Mouse (Mus musculus): ENCODE data around the gene Ppil4. TPM values are rescaled to one million over a fixed set of nuclear protein-coding genes. Genes with fewer than 3 reads are reported as not detected.
A peak's percentile ranks its signal among the peaks of the same experiment; 100 is the strongest.

The Ppil4 gene
- polyA plus RNA-seq, 1 experiment from 2014 or later, result 17.1 TPM

DNA sequence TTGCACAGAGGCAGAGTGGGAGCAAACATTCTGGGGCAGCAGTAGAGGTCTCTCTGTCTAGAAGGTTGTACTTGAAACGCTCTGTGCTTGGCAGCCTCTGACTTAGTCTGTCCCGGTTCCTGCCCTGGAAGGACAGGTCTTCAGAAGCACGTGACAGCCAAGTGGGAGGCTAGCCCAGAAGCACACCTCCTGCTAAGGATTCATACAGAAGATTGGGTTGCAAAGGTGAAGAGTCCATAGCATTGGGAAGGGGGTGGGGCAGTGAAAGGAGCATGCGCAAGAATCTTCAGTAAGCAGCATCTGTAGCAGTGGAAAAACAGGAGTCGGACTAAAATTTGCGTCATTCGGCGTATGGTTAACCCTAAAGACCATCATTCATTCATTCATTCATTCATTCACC is 45.3 kb downstream of the Ppil4 start:
- H3K27me3 ChIP-seq (replicated peaks; ENCODE audit: control insufficient read depth, insufficient read depth, low read length), result no peaks in the 10 kb centered on the region
- H3K4me1 ChIP-seq (replicated peaks; ENCODE audit: control insufficient read depth, insufficient read depth, low read length), result no peaks in the 10 kb centered on the region; the same call in 1 of the 2 replicates
- no peak overlapping the region for H3K27ac ChIP-seq (ENCODE audit: low read depth, low read length)
- H3K9ac ChIP-seq (ENCODE audit: low read depth, low read length), result no peak overlapping the region
- H3K4me2 ChIP-seq (replicated peaks; ENCODE audit: low read depth), result no peak overlapping the region
- no peak for ATAC-seq
- H3K9me3 ChIP-seq (ENCODE audit: control insufficient read depth), result no peaks in the 10 kb centered on the region
- no peaks in the 10 kb centered on the region for H3K36me3 ChIP-seq (ENCODE audit: control insufficient read depth, insufficient read depth)
- TF ChIP-seq CTCF (IDR thresholded peaks at IDR 0.05; ENCODE audit: low read depth), result no peak
- H3K4me3 ChIP-seq (ENCODE audit: low read depth, low read length), result no peak overlapping the region
- WGBS, result 80% methylated on average over 8 of the region's 8 CpGs

DNA sequence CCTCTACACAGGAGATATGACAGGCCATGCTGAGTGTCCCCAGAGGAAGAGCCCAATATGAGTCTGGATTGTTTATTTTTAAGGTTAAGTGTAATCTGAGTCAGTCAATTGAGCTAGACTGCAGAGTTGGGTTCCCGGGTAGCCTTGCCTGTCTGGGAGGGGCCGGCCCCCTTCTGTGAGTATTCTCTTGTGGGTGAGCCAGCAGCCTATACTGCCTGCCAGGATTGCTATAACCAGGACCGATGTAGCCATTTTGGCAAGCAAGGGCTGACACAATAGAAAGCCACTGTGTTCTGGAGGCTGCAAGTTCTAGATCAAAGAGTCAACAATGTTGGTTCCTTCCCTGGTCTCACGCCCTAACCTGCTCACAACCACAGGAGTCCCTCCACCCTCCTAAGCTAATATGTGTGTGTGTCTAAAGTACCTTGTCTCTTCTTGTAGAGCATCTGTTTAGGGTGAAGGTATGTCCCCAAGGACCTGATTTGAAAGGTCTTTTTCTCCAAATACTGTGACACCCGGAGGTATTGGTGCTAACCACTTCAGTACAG is 46.3 kb downstream of the Ppil4 start:
- no peaks in the 10 kb centered on the region; the same call in 1 of the 2 replicates for H3K4me1 ChIP-seq (replicated peaks; ENCODE audit: control insufficient read depth, insufficient read depth, low read length)
- H3K9ac ChIP-seq (ENCODE audit: low read depth, low read length), result no peak overlapping the region
- TF ChIP-seq CTCF (IDR thresholded peaks at IDR 0.05; ENCODE audit: low read depth), result no peak
- no peaks in the 10 kb centered on the region for H3K9me3 ChIP-seq (ENCODE audit: control insufficient read depth)
- no peak overlapping the region for H3K4me2 ChIP-seq (replicated peaks; ENCODE audit: low read depth)
- ATAC-seq, result no peak
- no peaks in the 10 kb centered on the region for H3K27me3 ChIP-seq (replicated peaks; ENCODE audit: control insufficient read depth, insufficient read depth, low read length)
- H3K4me3 ChIP-seq (ENCODE audit: low read depth, low read length), result no peak overlapping the region
- WGBS, result 71% methylated on average over 5 of the region's 5 CpGs
- no peak overlapping the region for H3K27ac ChIP-seq (ENCODE audit: low read depth, low read length)
- no peaks in the 10 kb centered on the region for H3K36me3 ChIP-seq (ENCODE audit: control insufficient read depth, insufficient read depth)

DNA sequence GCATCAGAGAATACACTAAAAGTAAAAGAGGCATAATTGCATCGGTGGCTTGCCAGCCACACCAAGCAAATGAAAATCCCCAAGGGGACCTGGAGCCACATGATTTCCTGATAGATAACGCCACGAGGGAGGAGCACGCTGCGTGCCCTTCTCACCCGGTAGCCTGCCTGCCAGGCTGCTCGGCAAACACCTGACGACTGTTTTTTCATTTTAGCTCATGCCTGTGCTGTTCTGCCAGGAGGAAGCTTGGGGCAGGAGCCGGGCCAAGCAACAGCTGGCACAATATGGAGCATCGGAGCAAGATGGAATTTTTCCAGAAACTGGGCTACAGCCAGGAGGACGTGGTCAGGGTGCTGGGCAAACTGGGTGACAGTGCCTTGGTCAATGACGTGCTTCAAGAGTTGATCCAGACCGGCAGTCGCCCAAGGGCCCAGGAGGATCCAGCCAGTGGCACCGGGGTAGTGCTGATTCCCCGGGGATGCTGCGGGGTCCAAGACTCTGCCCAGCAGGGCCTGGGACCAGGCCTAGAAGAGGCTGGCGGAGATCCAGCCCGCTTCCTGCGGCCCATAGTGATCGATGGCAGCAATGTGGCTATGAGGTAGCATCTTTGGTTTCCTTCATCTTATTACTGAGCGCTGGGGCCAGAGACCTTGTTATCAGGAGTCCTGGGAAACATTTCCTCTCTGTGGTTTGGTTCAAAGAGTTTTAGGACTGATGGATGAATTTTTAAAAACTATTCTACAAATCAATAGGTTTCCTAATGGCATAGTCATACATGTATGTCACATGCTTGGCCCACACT is 47.1 kb downstream of the Ppil4 start:
- no peak overlapping the region for H3K4me2 ChIP-seq (replicated peaks; ENCODE audit: low read depth)
- no peaks in the 10 kb centered on the region for H3K36me3 ChIP-seq (ENCODE audit: control insufficient read depth, insufficient read depth)
- H3K27me3 ChIP-seq (replicated peaks; ENCODE audit: control insufficient read depth, insufficient read depth, low read length), result no peaks in the 10 kb centered on the region
- no peak overlapping the region for H3K4me3 ChIP-seq (ENCODE audit: low read depth, low read length)
- H3K27ac ChIP-seq (ENCODE audit: low read depth, low read length), result no peak overlapping the region
- no peaks in the 10 kb centered on the region for H3K9me3 ChIP-seq (ENCODE audit: control insufficient read depth)
- no peak for TF ChIP-seq CTCF (IDR thresholded peaks at IDR 0.05; ENCODE audit: low read depth)
- ATAC-seq, result no peak
- no peaks in the 10 kb centered on the region; the same call in 1 of the 2 replicates for H3K4me1 ChIP-seq (replicated peaks; ENCODE audit: control insufficient read depth, insufficient read depth, low read length)
- WGBS, result 77% methylated on average over 22 of the region's 22 CpGs
- no peak overlapping the region for H3K9ac ChIP-seq (ENCODE audit: low read depth, low read length)

DNA sequence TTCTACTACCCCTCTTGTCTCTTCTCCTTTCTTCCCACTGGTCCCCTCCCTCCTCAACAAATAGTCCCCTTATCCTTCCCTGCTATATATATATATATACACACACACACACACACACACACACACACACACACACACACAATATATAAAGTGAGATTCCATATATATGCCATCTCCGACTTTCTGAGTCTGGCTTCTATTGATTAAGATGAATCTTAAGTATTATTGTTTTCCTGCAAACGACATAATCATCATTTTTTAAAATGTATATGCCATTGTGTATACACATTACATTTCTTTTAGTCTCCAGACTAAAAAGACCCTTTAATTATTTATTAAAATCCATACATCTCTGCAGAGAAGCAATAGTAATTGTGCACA is 47.7 kb downstream of the Ppil4 start:
- no peak for ATAC-seq

DNA sequence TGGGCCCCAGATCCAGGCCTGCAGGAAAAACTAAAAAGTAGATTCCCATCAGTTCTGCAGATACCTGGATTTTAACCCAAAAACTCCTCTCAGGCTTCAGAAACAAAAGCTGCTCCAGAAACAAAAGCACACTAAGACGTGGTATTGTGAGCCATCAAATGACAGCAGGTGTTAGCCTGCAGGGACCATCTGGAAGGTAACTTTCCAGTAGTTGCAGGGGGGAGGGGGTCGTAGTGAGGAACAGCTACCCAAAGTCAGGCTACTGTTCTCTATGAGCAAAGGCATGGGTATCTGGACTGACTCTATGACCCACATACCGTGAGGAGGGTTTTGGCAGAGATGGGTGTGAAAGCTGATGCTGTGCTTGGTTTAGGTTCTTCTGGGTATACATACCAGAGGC is 48.1 kb downstream of the Ppil4 start:
- Histone ChIP-seq H3K4me3 (ENCODE audit: low read depth, low read length) (no peak overlapping the region), H3K4me2 (replicated peaks; ENCODE audit: low read depth) (no peak overlapping the region), H3K9ac (ENCODE audit: low read depth, low read length) (no peak overlapping the region), H3K27me3 (replicated peaks; ENCODE audit: control insufficient read depth, insufficient read depth, low read length) (no peaks in the 10 kb centered on the region), H3K9me3 (ENCODE audit: control insufficient read depth) (no peaks in the 10 kb centered on the region), H3K4me1 (replicated peaks; ENCODE audit: control insufficient read depth, insufficient read depth, low read length) (no peaks in the 10 kb centered on the region; the same call in 1 of the 2 replicates), H3K27ac (ENCODE audit: low read depth, low read length) (no peak overlapping the region), H3K36me3 (ENCODE audit: control insufficient read depth, insufficient read depth) (no peaks in the 10 kb centered on the region)
- TF ChIP-seq CTCF (IDR thresholded peaks at IDR 0.05; ENCODE audit: low read depth), result no peak
- ATAC-seq, result no peak
- 73% methylated on average over 3 of the region's 3 CpGs for WGBS

More for the DNA sequence above, 47.7 kb downstream of the Ppil4 start:
- Histone ChIP-seq H3K27ac (ENCODE audit: low read depth, low read length) (no peak overlapping the region), H3K4me2 (replicated peaks; ENCODE audit: low read depth) (no peak overlapping the region), H3K9me3 (ENCODE audit: control insufficient read depth) (no peaks in the 10 kb centered on the region), H3K4me3 (ENCODE audit: low read depth, low read length) (no peak overlapping the region), H3K4me1 (replicated peaks; ENCODE audit: control insufficient read depth, insufficient read depth, low read length) (no peaks in the 10 kb centered on the region; the same call in 1 of the 2 replicates), H3K9ac (ENCODE audit: low read depth, low read length) (no peak overlapping the region), H3K36me3 (ENCODE audit: control insufficient read depth, insufficient read depth) (no peaks in the 10 kb centered on the region), H3K27me3 (replicated peaks; ENCODE audit: control insufficient read depth, insufficient read depth, low read length) (no peaks in the 10 kb centered on the region)
- no peak for TF ChIP-seq CTCF (IDR thresholded peaks at IDR 0.05; ENCODE audit: low read depth)
- 73% methylated on average over 2 of the region's 2 CpGs for WGBS

DNA sequence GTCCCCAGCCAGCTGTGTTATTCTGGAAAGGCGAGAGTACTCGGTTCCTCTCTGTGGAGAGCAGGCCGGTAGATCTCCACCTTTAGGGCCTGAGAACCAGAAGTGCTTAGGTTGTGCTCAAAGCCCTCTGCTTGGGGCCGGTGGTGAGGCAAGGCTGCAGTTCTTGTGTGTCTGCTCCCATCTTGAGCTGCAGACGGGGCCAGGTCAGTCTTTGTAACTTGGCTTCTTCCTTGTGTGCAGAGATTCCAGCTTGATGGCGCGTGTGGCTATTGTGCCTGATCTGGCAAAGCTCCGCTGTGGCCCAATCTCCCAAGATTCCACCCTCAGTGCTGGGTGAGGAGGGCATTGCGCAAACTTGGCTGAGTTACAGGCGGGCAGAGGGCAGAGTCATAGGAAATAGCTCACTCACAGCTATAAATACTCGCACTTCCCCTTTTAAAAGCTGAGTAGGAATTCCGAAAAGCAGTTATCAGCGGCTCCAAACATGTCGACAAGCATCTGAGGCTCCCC is 48.9 kb downstream of the Ppil4 start:
- no peaks in the 10 kb centered on the region for H3K9me3 ChIP-seq (ENCODE audit: control insufficient read depth)
- H3K4me2 ChIP-seq (replicated peaks; ENCODE audit: low read depth), result peak overlapping the region; percentile 43
- TF ChIP-seq CTCF (IDR thresholded peaks at IDR 0.05; ENCODE audit: low read depth), result no peak
- H3K36me3 ChIP-seq (ENCODE audit: control insufficient read depth, insufficient read depth), result no peaks in the 10 kb centered on the region
- 35% methylated on average over 14 of the region's 14 CpGs for WGBS
- H3K4me1 ChIP-seq (replicated peaks; ENCODE audit: control insufficient read depth, insufficient read depth, low read length), result no peaks in the 10 kb centered on the region; the same call in 1 of the 2 replicates
- no peaks in the 10 kb centered on the region for H3K27me3 ChIP-seq (replicated peaks; ENCODE audit: control insufficient read depth, insufficient read depth, low read length)
- no peak overlapping the region for H3K4me3 ChIP-seq (ENCODE audit: low read depth, low read length)
- peak; percentile 90 for ATAC-seq
- no peak overlapping the region for H3K9ac ChIP-seq (ENCODE audit: low read depth, low read length)
- H3K27ac ChIP-seq (ENCODE audit: low read depth, low read length), result peak overlapping the region; percentile 15; the same call in 1 of the 2 replicates

Measured in intestine, postnatal 0 days (tissue).